Mouse (Mus musculus): ENCODE measurements around the gene Slc44a2. TPM values are rescaled to one million over a fixed set of nuclear protein-coding genes. Genes with fewer than 3 reads are reported as not detected.

The Slc44a2 gene
- polyA plus RNA-seq, 1 experiment from 2014 or later = 165 TPM

DNA sequence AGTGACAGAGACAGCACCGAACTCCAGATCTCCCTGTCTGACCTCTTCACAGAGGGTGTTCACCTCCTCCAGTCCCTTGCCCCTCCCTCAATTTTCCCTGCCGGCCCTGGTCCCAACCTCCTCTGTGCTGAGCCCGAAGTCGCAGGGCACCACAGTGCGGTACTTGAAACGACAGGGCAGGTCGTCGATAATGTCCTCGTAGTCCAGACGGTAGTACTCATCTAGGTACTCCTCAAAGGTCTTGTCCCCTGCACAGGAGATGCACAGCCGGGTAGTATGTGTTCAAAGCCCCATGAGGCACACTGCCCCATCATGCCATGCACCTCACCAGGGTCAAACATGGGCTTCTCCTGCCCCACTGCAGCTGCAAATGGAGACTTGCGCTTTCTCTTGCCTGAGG is 44.8 kb upstream of the Slc44a2 start:
- Histone ChIP-seq H3K27ac (ENCODE audit: low read length) (no peak overlapping the region), H3K4me2 (replicated peaks; ENCODE audit: low read depth, low read length) (no peak overlapping the region), H3K27me3 (replicated peaks; ENCODE audit: insufficient read depth, low read length) (no peaks in the 10 kb centered on the region), H3K9me3 (ENCODE audit: low read length) (no peaks in the 10 kb centered on the region), H3K4me3 (ENCODE audit: low read depth, low read length) (no peak overlapping the region), H3K36me3 (ENCODE audit: insufficient read depth, low read length) (peaks cover 41% of the 10 kb centered on the region), H3K9ac (replicated peaks; ENCODE audit: low read depth) (no peak overlapping the region), H3K4me1 (ENCODE audit: insufficient read depth, low read depth, low read length) (no peaks in the 10 kb centered on the region)
- no peak for ATAC-seq
- TF ChIP-seq EP300 (IDR thresholded peaks at IDR 0.05) (no peak), CTCF (IDR thresholded peaks at IDR 0.05) (no peak)
- 84% methylated on average over 12 of the region's 12 CpGs for WGBS
- no peak for DNase-seq (ENCODE audit: low spot score)

GRCm38 (mm10) chr9:21276307-21276706 is 44.2 kb upstream of the Slc44a2 start:
- no peak overlapping the region for H3K4me3 ChIP-seq (ENCODE audit: low read depth, low read length)
- no peak overlapping the region for H3K27ac ChIP-seq (ENCODE audit: low read length)
- ATAC-seq (no peak), DNase-seq (ENCODE audit: low spot score) (no peak)
- H3K9ac ChIP-seq (replicated peaks; ENCODE audit: low read depth) = no peak overlapping the region
- H3K36me3 ChIP-seq (ENCODE audit: insufficient read depth, low read length) = peaks cover 36% of the 10 kb centered on the region
- TF ChIP-seq CTCF (IDR thresholded peaks at IDR 0.05) = no peak
- no peak overlapping the region for H3K4me2 ChIP-seq (replicated peaks; ENCODE audit: low read depth, low read length)
- WGBS = 81% methylated on average over 8 of the region's 8 CpGs
- no peaks in the 10 kb centered on the region for H3K27me3 ChIP-seq (replicated peaks; ENCODE audit: insufficient read depth, low read length)
- no peaks in the 10 kb centered on the region for H3K9me3 ChIP-seq (ENCODE audit: low read length)
- H3K4me1 ChIP-seq (ENCODE audit: insufficient read depth, low read depth, low read length) = no peaks in the 10 kb centered on the region

DNA sequence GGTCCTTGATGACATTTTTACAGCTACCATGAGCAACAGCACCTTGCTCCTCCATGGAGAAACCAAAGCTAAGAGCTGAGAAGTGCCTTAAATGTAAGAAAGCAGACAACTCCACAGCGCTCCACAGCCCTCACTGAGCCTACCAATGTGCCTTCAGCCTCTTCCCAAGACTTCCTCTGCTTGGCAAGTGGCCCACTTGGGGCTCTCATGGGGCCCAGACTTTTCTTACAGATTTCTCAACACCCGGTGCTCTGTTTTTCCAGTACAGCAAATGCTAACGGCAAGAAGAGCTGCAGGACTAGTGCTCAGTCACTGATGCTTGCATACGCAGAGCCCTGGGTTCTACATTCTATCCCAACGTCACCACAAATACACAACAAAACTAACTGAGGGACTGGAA is 42.7 kb upstream of the Slc44a2 start:
- no peak overlapping the region for H3K4me2 ChIP-seq (replicated peaks; ENCODE audit: low read depth, low read length)

GRCm38 (mm10) chr9:21283591-21283990 is 36.9 kb upstream of the Slc44a2 start:
- Histone ChIP-seq H3K27me3 (replicated peaks; ENCODE audit: insufficient read depth, low read length) (no peaks in the 10 kb centered on the region), H3K4me3 (ENCODE audit: low read depth, low read length) (no peak overlapping the region), H3K36me3 (ENCODE audit: insufficient read depth, low read length) (peaks cover 3% of the 10 kb centered on the region; the same call in 1 of the 2 replicates), H3K4me1 (ENCODE audit: insufficient read depth, low read depth, low read length) (peaks cover 14% of the 10 kb centered on the region), H3K4me2 (replicated peaks; ENCODE audit: low read depth, low read length) (no peak overlapping the region), H3K27ac (ENCODE audit: low read length) (no peak overlapping the region), H3K9me3 (ENCODE audit: low read length) (no peaks in the 10 kb centered on the region), H3K9ac (replicated peaks; ENCODE audit: low read depth) (no peak overlapping the region)
- no peak for DNase-seq (ENCODE audit: low spot score)
- 90% methylated on average over 5 of the region's 5 CpGs for WGBS
- TF ChIP-seq CTCF (IDR thresholded peaks at IDR 0.05) = peak; percentile 40
- TF ChIP-seq EP300 (IDR thresholded peaks at IDR 0.05) = no peak
- ATAC-seq = no peak

More for the DNA sequence above, 42.7 kb upstream of the Slc44a2 start:
- Histone ChIP-seq H3K27ac (ENCODE audit: low read length) (no peak overlapping the region), H3K4me1 (ENCODE audit: insufficient read depth, low read depth, low read length) (no peaks in the 10 kb centered on the region), H3K9me3 (ENCODE audit: low read length) (no peaks in the 10 kb centered on the region), H3K27me3 (replicated peaks; ENCODE audit: insufficient read depth, low read length) (no peaks in the 10 kb centered on the region), H3K36me3 (ENCODE audit: insufficient read depth, low read length) (peaks cover 30% of the 10 kb centered on the region), H3K4me3 (ENCODE audit: low read depth, low read length) (no peak overlapping the region), H3K9ac (replicated peaks; ENCODE audit: low read depth) (no peak overlapping the region)
- TF ChIP-seq EP300 (IDR thresholded peaks at IDR 0.05) (no peak), CTCF (IDR thresholded peaks at IDR 0.05) (no peak)
- DNase-seq (ENCODE audit: low spot score) = no peak
- no peak for ATAC-seq
- WGBS = 75% methylated on average over 5 of the region's 5 CpGs

GRCm38 (mm10) chr9:21283994-21284393 is 36.5 kb upstream of the Slc44a2 start:
- H3K36me3 ChIP-seq (ENCODE audit: insufficient read depth, low read length) = peaks cover under 1% of the 10 kb centered on the region; the same call in 1 of the 2 replicates
- no peak for TF ChIP-seq CTCF (IDR thresholded peaks at IDR 0.05)
- TF ChIP-seq EP300 (IDR thresholded peaks at IDR 0.05) = no peak
- 0 out of 2 replicates have a peak overlapping the region, but pooled peaks have one; percentile 26 for H3K27ac ChIP-seq (ENCODE audit: low read length)
- peaks cover 18% of the 10 kb centered on the region for H3K4me1 ChIP-seq (ENCODE audit: insufficient read depth, low read depth, low read length)
- no peak overlapping the region for H3K9ac ChIP-seq (replicated peaks; ENCODE audit: low read depth)
- 74% methylated on average over 3 of the region's 3 CpGs for WGBS
- ATAC-seq (peak; percentile 7; the same call in 1 of the 2 replicates), DNase-seq (ENCODE audit: low spot score) (peak; percentile 63)
- H3K9me3 ChIP-seq (ENCODE audit: low read length) = no peaks in the 10 kb centered on the region
- no peak overlapping the region for H3K4me2 ChIP-seq (replicated peaks; ENCODE audit: low read depth, low read length)
- H3K4me3 ChIP-seq (ENCODE audit: low read depth, low read length) = no peak overlapping the region
- H3K27me3 ChIP-seq (replicated peaks; ENCODE audit: insufficient read depth, low read length) = no peaks in the 10 kb centered on the region

- Histone ChIP-seq H3K4me3 (ENCODE audit: low read depth, low read length) (no peak overlapping the region), H3K4me2 (replicated peaks; ENCODE audit: low read depth, low read length) (peak overlapping the region; percentile 78), H3K27ac (ENCODE audit: low read length) (no peak overlapping the region; the same call in 1 of the 2 replicates), H3K27me3 (replicated peaks; ENCODE audit: insufficient read depth, low read length) (no peaks in the 10 kb centered on the region), H3K9ac (replicated peaks; ENCODE audit: low read depth) (no peak overlapping the region), H3K4me1 (ENCODE audit: insufficient read depth, low read depth, low read length) (peaks cover 19% of the 10 kb centered on the region), H3K36me3 (ENCODE audit: insufficient read depth, low read length) (no peaks in the 10 kb centered on the region; the same call in 1 of the 2 replicates), H3K9me3 (ENCODE audit: low read length) (no peaks in the 10 kb centered on the region)
- ATAC-seq = no peak
- TF ChIP-seq EP300 (IDR thresholded peaks at IDR 0.05) (no peak), CTCF (IDR thresholded peaks at IDR 0.05) (no peak)
- no peak for DNase-seq (ENCODE audit: low spot score)
- WGBS = 46% methylated on average over 3 of the region's 3 CpGs
Measured at GRCm38 (mm10) chr9:21286753-21287152, 33.7 kb upstream of the Slc44a2 start.

Measured in lung, postnatal 0 days (tissue).